Mouse (Mus musculus): Measurements from ENCODE around the gene Klf11. TPM values are rescaled to one million over a fixed set of nuclear protein-coding genes. Genes with fewer than 3 reads are reported as not detected.
"Not testable (repeated sequence)": the region's sequence is repeated elsewhere in the genome, so short reads cannot be mapped to it uniquely, and the experiment has no call there.

Klf11 gene
- polyA plus RNA-seq, 1 experiment from 2014 or later = 14.3 TPM

GRCm38 (mm10) chr12:24686696-24687346 is 35.7 kb downstream of the Klf11 start:
- H3K4me3 ChIP-seq = no peak overlapping the region
- no peak overlapping the region for H3K27ac ChIP-seq (replicated peaks)
- peaks cover 2% of the 10 kb centered on the region for H3K4me1 ChIP-seq (replicated peaks)
- no peaks in the 10 kb centered on the region for H3K9me3 ChIP-seq
- 75% methylated on average over 11 of the region's 11 CpGs for WGBS
- H3K9ac ChIP-seq = no peak overlapping the region
- no peak overlapping the region for H3K4me2 ChIP-seq
- no peak for ATAC-seq (ENCODE audit: low FRiP score, low read depth)
- H3K36me3 ChIP-seq = no peaks in the 10 kb centered on the region
- peaks cover 14% of the 10 kb centered on the region for H3K27me3 ChIP-seq

GRCm38 (mm10) chr12:24690351-24690750 is 39.3 kb downstream of the Klf11 start:
- WGBS = 87% methylated on average over 3 of the region's 3 CpGs

GRCm38 (mm10) chr12:24696500-24697483 is 45.7 kb downstream of the Klf11 start:
- H3K27ac ChIP-seq (replicated peaks) = no peak overlapping the region
- no peak overlapping the region for H3K4me3 ChIP-seq
- H3K36me3 ChIP-seq = no peaks in the 10 kb centered on the region
- H3K27me3 ChIP-seq = no peaks in the 10 kb centered on the region
- peak; percentile 92 for ATAC-seq (ENCODE audit: low FRiP score, low read depth)
- H3K9ac ChIP-seq = no peak overlapping the region
- WGBS = 42% methylated on average over 16 of the region's 16 CpGs
- peak overlapping the region; percentile 48 for H3K4me2 ChIP-seq
- H3K9me3 ChIP-seq = no peaks in the 10 kb centered on the region
- 0 out of 2 replicates have a peak, but pooled peaks cover 3% of the 10 kb centered on the region for H3K4me1 ChIP-seq (replicated peaks)

More at GRCm38 (mm10) chr12:24690351-24690750, 39.3 kb downstream of the Klf11 start:
- Histone ChIP-seq H3K4me1 (replicated peaks) (no peaks in the 10 kb centered on the region), H3K27ac (replicated peaks) (no peak overlapping the region), H3K36me3 (no peaks in the 10 kb centered on the region), H3K9ac (no peak overlapping the region), H3K4me2 (no peak overlapping the region), H3K27me3 (no peaks in the 10 kb centered on the region), H3K4me3 (no peak overlapping the region), H3K9me3 (no peaks in the 10 kb centered on the region)
- ATAC-seq (ENCODE audit: low FRiP score, low read depth) = no peak

GRCm38 (mm10) chr12:24697484-24698204 is 46.6 kb downstream of the Klf11 start:
- H3K27me3 ChIP-seq = no peaks in the 10 kb centered on the region
- no peak overlapping the region for H3K4me3 ChIP-seq
- peak; percentile 36 for ATAC-seq (ENCODE audit: low FRiP score, low read depth)
- H3K9me3 ChIP-seq = no peaks in the 10 kb centered on the region
- 63% methylated on average over 8 of the region's 8 CpGs for WGBS
- 0 out of 2 replicates have a peak, but pooled peaks cover 3% of the 10 kb centered on the region for H3K4me1 ChIP-seq (replicated peaks)
- H3K36me3 ChIP-seq = no peaks in the 10 kb centered on the region
- H3K9ac ChIP-seq = no peak overlapping the region
- no peak overlapping the region for H3K27ac ChIP-seq (replicated peaks)
- H3K4me2 ChIP-seq = peak overlapping the region; percentile 48

- H3K27ac ChIP-seq (replicated peaks) = no peak overlapping the region
- no peaks in the 10 kb centered on the region for H3K27me3 ChIP-seq
- no peaks in the 10 kb centered on the region for H3K9me3 ChIP-seq
- H3K36me3 ChIP-seq = no peaks in the 10 kb centered on the region
- no peak overlapping the region for H3K9ac ChIP-seq
- no peak overlapping the region for H3K4me3 ChIP-seq
- 0 out of 2 replicates have a peak, but pooled peaks cover 3% of the 10 kb centered on the region for H3K4me1 ChIP-seq (replicated peaks)
- no peak overlapping the region for H3K4me2 ChIP-seq
- ATAC-seq (ENCODE audit: low FRiP score, low read depth) = no peak
- WGBS = 78% methylated on average over 3 of the region's 3 CpGs
These were observed 47.4 kb downstream of the Klf11 start for GRCm38 (mm10) chr12:24698514-24698913.

- Histone ChIP-seq H3K4me2 (no peak overlapping the region), H3K36me3 (no peaks in the 10 kb centered on the region), H3K4me3 (no peak overlapping the region), H3K9me3 (no peaks in the 10 kb centered on the region), H3K27ac (replicated peaks) (no peak overlapping the region), H3K27me3 (no peaks in the 10 kb centered on the region), H3K9ac (no peak overlapping the region), H3K4me1 (replicated peaks) (0 out of 2 replicates have a peak, but pooled peaks cover 3% of the 10 kb centered on the region)
- WGBS = 66% methylated on average over 10 of the region's 10 CpGs
- no peak for ATAC-seq (ENCODE audit: low FRiP score, low read depth)
These were observed 48.5 kb downstream of the Klf11 start for GRCm38 (mm10) chr12:24699578-24699977.

- ATAC-seq (ENCODE audit: low FRiP score, low read depth); H3K4me1 ChIP-seq (replicated peaks); H3K9ac ChIP-seq; H3K27ac ChIP-seq (replicated peaks); H3K9me3 ChIP-seq; H3K27me3 ChIP-seq; H3K4me2 ChIP-seq; H3K4me3 ChIP-seq; H3K36me3 ChIP-seq: not testable (repeated sequence)
- WGBS = 92% methylated on average over 9 of the region's 9 CpGs
These were observed 50.5 kb downstream of the Klf11 start for GRCm38 (mm10) chr12:24701621-24702020.

GRCm38 (mm10) chr12:24703013-24703412 is 51.9 kb downstream of the Klf11 start:
- no peak overlapping the region for H3K27ac ChIP-seq (replicated peaks)
- no peaks in the 10 kb centered on the region for H3K9me3 ChIP-seq
- no peak overlapping the region for H3K4me3 ChIP-seq
- H3K27me3 ChIP-seq = peaks cover 9% of the 10 kb centered on the region
- no peak for ATAC-seq (ENCODE audit: low FRiP score, low read depth)
- no peak overlapping the region for H3K4me2 ChIP-seq
- H3K4me1 ChIP-seq (replicated peaks) = peaks cover 7% of the 10 kb centered on the region
- no peaks in the 10 kb centered on the region for H3K36me3 ChIP-seq
- H3K9ac ChIP-seq = no peak overlapping the region
- 78% methylated on average over 3 of the region's 3 CpGs for WGBS

GRCm38 (mm10) chr12:24705502-24706263 is 54.6 kb downstream of the Klf11 start:
- no peak overlapping the region for H3K9ac ChIP-seq

GRCm38 (mm10) chr12:24706764-24707479 is 55.8 kb downstream of the Klf11 start:
- Histone ChIP-seq H3K4me1 (replicated peaks) (peaks cover 21% of the 10 kb centered on the region), H3K9me3 (no peaks in the 10 kb centered on the region), H3K4me3 (peak overlapping the region; percentile 93), H3K4me2 (peak overlapping the region; percentile 93), H3K9ac (no peak overlapping the region), H3K36me3 (no peaks in the 10 kb centered on the region), H3K27me3 (peaks cover 9% of the 10 kb centered on the region), H3K27ac (replicated peaks) (no peak overlapping the region)
- ATAC-seq (ENCODE audit: low FRiP score, low read depth) = no peak
- WGBS = 1% methylated on average over 27 of the region's 27 CpGs

More at GRCm38 (mm10) chr12:24705502-24706263, 54.6 kb downstream of the Klf11 start:
- no peak for ATAC-seq (ENCODE audit: low FRiP score, low read depth)
- H3K36me3 ChIP-seq = no peaks in the 10 kb centered on the region
- no peak overlapping the region for H3K4me3 ChIP-seq
- WGBS = 88% methylated on average over 15 of the region's 15 CpGs
- no peak overlapping the region for H3K27ac ChIP-seq (replicated peaks)
- peaks cover 9% of the 10 kb centered on the region for H3K27me3 ChIP-seq
- no peak overlapping the region for H3K4me2 ChIP-seq
- peaks cover 21% of the 10 kb centered on the region for H3K4me1 ChIP-seq (replicated peaks)
- H3K9me3 ChIP-seq = no peaks in the 10 kb centered on the region

- Histone ChIP-seq H3K4me3 (peak overlapping the region; percentile 93), H3K9ac (no peak overlapping the region), H3K9me3 (no peaks in the 10 kb centered on the region), H3K4me2 (peak overlapping the region; percentile 93), H3K27me3 (peaks cover 9% of the 10 kb centered on the region), H3K36me3 (no peaks in the 10 kb centered on the region), H3K4me1 (replicated peaks) (peaks cover 21% of the 10 kb centered on the region), H3K27ac (replicated peaks) (no peak overlapping the region)
- WGBS = under 1% methylated on average over 9 of the region's 9 CpGs
- no peak for ATAC-seq (ENCODE audit: low FRiP score, low read depth)
These were observed 56.4 kb downstream of the Klf11 start for GRCm38 (mm10) chr12:24707480-24707802.
